Mouse (Mus musculus) embryonic facial prominence, embryonic 12.5 days (tissue): Measurements from ENCODE around the gene Doxl2. TPM values are rescaled to one million over a fixed set of nuclear protein-coding genes. Genes with fewer than 3 reads are reported as not detected.

Experiments
- ATAC-seq: fragments of 200-750 bp; cut with Nextera tagmentation; 2 replicates; pipeline ENCODE4 v1.8.0; 2017; ENCODE audit not compliant: insufficient number of reproducible peaks, insufficient read depth, low FRiP score, low TSS enrichment
- H3K27ac ChIP-seq: fragments of 300-500 bp; sonication (generic); 2 replicates; pipeline ENCODE4 v1.5.1; 2016; ENCODE audit warnings: mild to moderate bottlenecking
- H3K27me3 ChIP-seq: fragments of 300-500 bp; sonication (generic); 2 replicates; pipeline ENCODE4 v1.6.1; 2016; ENCODE audit warnings: mild to moderate bottlenecking, moderate library complexity
- H3K36me3 ChIP-seq: fragments of 300-500 bp; sonication (generic); 2 replicates; pipeline ENCODE4 v1.6.1; 2016; ENCODE audit warnings: mild to moderate bottlenecking
- H3K4me1 ChIP-seq: fragments of 300-500 bp; sonication (generic); 2 replicates; pipeline ENCODE4 v1.6.1; 2016
- H3K4me2 ChIP-seq: fragments of 300-500 bp; sonication (generic); replicated peaks from 2 replicates; pipeline ENCODE4 v1.6.1; 2016; ENCODE audit warnings: mild to moderate bottlenecking, moderate library complexity
- H3K4me3 ChIP-seq: fragments of 300-500 bp; sonication (generic); 2 replicates; pipeline ENCODE4 v1.5.1; 2016; ENCODE audit warnings: mild to moderate bottlenecking
- H3K9ac ChIP-seq: fragments of 300-500 bp; sonication (generic); 2 replicates; pipeline ENCODE4 v1.6.1; 2016; ENCODE audit warnings: mild to moderate bottlenecking, moderate library complexity
- H3K9me3 ChIP-seq: fragments of 300-500 bp; sonication (generic); 2 replicates; pipeline ENCODE4 v1.6.1; 2016; ENCODE audit warnings: mild to moderate bottlenecking, moderate library complexity
- WGBS: fragments of 180-500 bp; shearing (Covaris S2); methylation state at CpG from one replicate; pipeline ENCODE4 v1.1.7; 2016; 5-methylcytosine and 5-hydroxymethylcytosine counted together
- polyA plus RNA-seq: library from polyadenylated mRNA; unstranded; fragments of >200 nt; fragmentation: Nextera tagmentation; extraction: Ambion mirVana; gene quantifications from 2 replicates; pipeline ENCODE4 v1.2.1, GENCODE M21; 2016

The Doxl2 gene
- polyA plus RNA-seq, 1 experiment from 2014 or later, result not detected

GRCm38 (mm10) chr6:49011191-49011590 lies 36.4 kb downstream of the Doxl2 start:
- H3K9me3 ChIP-seq, result no peaks in the 10 kb centered on the region

GRCm38 (mm10) chr6:49013023-49013422 lies 38.3 kb downstream of the Doxl2 start:
- Histone ChIP-seq H3K9ac (no peak overlapping the region), H3K27ac (no peak overlapping the region), H3K27me3 (no peaks in the 10 kb centered on the region), H3K36me3 (no peaks in the 10 kb centered on the region), H3K4me1 (peaks cover 6% of the 10 kb centered on the region; the same call in 1 of the 2 replicates), H3K4me2 (no peak overlapping the region), H3K4me3 (no peak overlapping the region), H3K9me3 (no peaks in the 10 kb centered on the region)
- WGBS, result 68% methylated on average over 4 of the region's 4 CpGs
- ATAC-seq, result no peak

More at GRCm38 (mm10) chr6:49011191-49011590, 36.4 kb downstream of the Doxl2 start:
- WGBS, result 81% methylated on average over 5 of the region's 5 CpGs
- Histone ChIP-seq H3K36me3 (no peaks in the 10 kb centered on the region), H3K4me1 (peaks cover 6% of the 10 kb centered on the region; the same call in 1 of the 2 replicates), H3K9ac (no peak overlapping the region), H3K27ac (no peak overlapping the region), H3K4me3 (no peak overlapping the region), H3K27me3 (no peaks in the 10 kb centered on the region), H3K4me2 (no peak overlapping the region)
- no peak for ATAC-seq

GRCm38 (mm10) chr6:49013458-49013857 lies 38.7 kb downstream of the Doxl2 start:
- 83% methylated on average over 3 of the region's 3 CpGs for WGBS
- H3K27me3 ChIP-seq, result no peaks in the 10 kb centered on the region
- H3K4me2 ChIP-seq, result no peak overlapping the region
- no peaks in the 10 kb centered on the region for H3K9me3 ChIP-seq
- H3K36me3 ChIP-seq, result no peaks in the 10 kb centered on the region
- H3K4me1 ChIP-seq, result peaks cover 3% of the 10 kb centered on the region; the same call in 1 of the 2 replicates
- no peak for ATAC-seq
- no peak overlapping the region for H3K9ac ChIP-seq
- H3K27ac ChIP-seq, result no peak overlapping the region
- no peak overlapping the region for H3K4me3 ChIP-seq

GRCm38 (mm10) chr6:49017150-49017549 lies 42.4 kb downstream of the Doxl2 start:
- Histone ChIP-seq H3K9me3 (no peaks in the 10 kb centered on the region), H3K27ac (no peak overlapping the region), H3K4me2 (no peak overlapping the region), H3K4me3 (no peak overlapping the region), H3K9ac (no peak overlapping the region), H3K4me1 (no peaks in the 10 kb centered on the region), H3K27me3 (no peaks in the 10 kb centered on the region), H3K36me3 (no peaks in the 10 kb centered on the region)
- 67% methylated on average over 12 of the region's 12 CpGs for WGBS
- no peak for ATAC-seq

- Histone ChIP-seq H3K9ac (no peak overlapping the region), H3K9me3 (no peaks in the 10 kb centered on the region), H3K4me2 (no peak overlapping the region), H3K36me3 (no peaks in the 10 kb centered on the region), H3K4me3 (no peak overlapping the region), H3K27me3 (no peaks in the 10 kb centered on the region), H3K4me1 (no peaks in the 10 kb centered on the region), H3K27ac (no peak overlapping the region)
- no peak for ATAC-seq
- 89% methylated on average over 1 of the region's 1 CpGs for WGBS
These were observed 44.6 kb downstream of the Doxl2 start for GRCm38 (mm10) chr6:49019341-49019740.

GRCm38 (mm10) chr6:49021141-49022012 lies 46.6 kb downstream of the Doxl2 start:
- Histone ChIP-seq H3K27me3 (no peaks in the 10 kb centered on the region), H3K4me1 (no peaks in the 10 kb centered on the region), H3K9ac (no peak overlapping the region), H3K36me3 (no peaks in the 10 kb centered on the region), H3K27ac (no peak overlapping the region), H3K9me3 (no peaks in the 10 kb centered on the region), H3K4me2 (no peak overlapping the region), H3K4me3 (no peak overlapping the region)
- WGBS, result 68% methylated on average over 14 of the region's 14 CpGs
- ATAC-seq, result no peak

GRCm38 (mm10) chr6:49022384-49022783 lies 47.6 kb downstream of the Doxl2 start:
- H3K9me3 ChIP-seq, result no peaks in the 10 kb centered on the region
- no peaks in the 10 kb centered on the region for H3K4me1 ChIP-seq
- no peak overlapping the region for H3K27ac ChIP-seq
- no peak overlapping the region for H3K4me3 ChIP-seq
- 84% methylated on average over 2 of the region's 2 CpGs for WGBS
- H3K9ac ChIP-seq, result no peak overlapping the region
- H3K4me2 ChIP-seq, result no peak overlapping the region
- ATAC-seq, result no peak
- no peaks in the 10 kb centered on the region for H3K27me3 ChIP-seq
- no peaks in the 10 kb centered on the region for H3K36me3 ChIP-seq

GRCm38 (mm10) chr6:49023315-49023714 lies 48.6 kb downstream of the Doxl2 start:
- H3K27ac ChIP-seq, result no peak overlapping the region
- H3K4me1 ChIP-seq, result no peaks in the 10 kb centered on the region
- H3K4me2 ChIP-seq, result no peak overlapping the region
- H3K27me3 ChIP-seq, result no peaks in the 10 kb centered on the region
- H3K4me3 ChIP-seq, result no peak overlapping the region
- ATAC-seq, result no peak
- 81% methylated on average over 10 of the region's 10 CpGs for WGBS
- no peak overlapping the region for H3K9ac ChIP-seq
- no peaks in the 10 kb centered on the region for H3K9me3 ChIP-seq
- H3K36me3 ChIP-seq, result no peaks in the 10 kb centered on the region

- no peaks in the 10 kb centered on the region for H3K36me3 ChIP-seq
- H3K4me3 ChIP-seq, result no peak overlapping the region
- no peaks in the 10 kb centered on the region for H3K9me3 ChIP-seq
- H3K27me3 ChIP-seq, result no peaks in the 10 kb centered on the region
- no peaks in the 10 kb centered on the region for H3K4me1 ChIP-seq
- no peak overlapping the region for H3K27ac ChIP-seq
- no peak overlapping the region for H3K9ac ChIP-seq
- ATAC-seq, result no peak
- H3K4me2 ChIP-seq, result no peak overlapping the region
- 80% methylated on average over 7 of the region's 7 CpGs for WGBS
These were observed 50.5 kb downstream of the Doxl2 start for GRCm38 (mm10) chr6:49025290-49025689.

- 89% methylated on average over 5 of the region's 5 CpGs for WGBS
These were observed 51.7 kb downstream of the Doxl2 start for GRCm38 (mm10) chr6:49026496-49026895.

GRCm38 (mm10) chr6:49028019-49028418 lies 53.3 kb downstream of the Doxl2 start:
- no peak overlapping the region for H3K4me3 ChIP-seq
- no peak overlapping the region for H3K9ac ChIP-seq
- no peak overlapping the region for H3K4me2 ChIP-seq
- H3K4me1 ChIP-seq, result no peaks in the 10 kb centered on the region
- H3K27me3 ChIP-seq, result no peaks in the 10 kb centered on the region
- H3K36me3 ChIP-seq, result no peaks in the 10 kb centered on the region
- no peak for ATAC-seq
- H3K9me3 ChIP-seq, result no peaks in the 10 kb centered on the region
- H3K27ac ChIP-seq, result no peak overlapping the region
- 85% methylated on average over 6 of the region's 6 CpGs for WGBS

More at GRCm38 (mm10) chr6:49026496-49026895, 51.7 kb downstream of the Doxl2 start:
- Histone ChIP-seq H3K36me3 (no peaks in the 10 kb centered on the region), H3K27ac (no peak overlapping the region), H3K9ac (no peak overlapping the region), H3K9me3 (no peaks in the 10 kb centered on the region), H3K4me2 (no peak overlapping the region), H3K4me3 (no peak overlapping the region), H3K27me3 (no peaks in the 10 kb centered on the region), H3K4me1 (no peaks in the 10 kb centered on the region)
- no peak for ATAC-seq
